Mouse (Mus musculus) liver, embryonic 13.5 days (tissue): ENCODE data around the gene Chit1. TPM values are rescaled to one million over a fixed set of nuclear protein-coding genes. Genes with fewer than 3 reads are reported as not detected.
A peak's percentile ranks its signal among the peaks of the same experiment; 100 is the strongest.

Experiments used
- ATAC-seq: fragments of 200-750 bp; cut with Nextera tagmentation; 2 replicates; pipeline ENCODE4 v1.8.0; 2017; ENCODE audit warnings: low read depth, mild to moderate bottlenecking, moderate number of reproducible peaks, moderate library complexity
- DNase-seq: peaks from one replicate; pipeline ENCODE4 v3.0.0; 2022
- H3K27ac ChIP-seq: fragments of 300-500 bp; sonication (generic); 2 replicates; pipeline ENCODE4 v1.5.1; 2015; ENCODE audit warnings: moderate library complexity, mild to moderate bottlenecking, inconsistent platforms
- H3K27me3 ChIP-seq: fragments of 300-500 bp; sonication (generic); 2 replicates; pipeline ENCODE4 v1.6.1; 2015; ENCODE audit warnings: mild to moderate bottlenecking, inconsistent platforms
- H3K36me3 ChIP-seq: fragments of 300-500 bp; sonication (generic); 2 replicates; pipeline ENCODE4 v1.6.1; 2015; ENCODE audit warnings: mild to moderate bottlenecking, inconsistent platforms
- H3K4me1 ChIP-seq: fragments of 300-500 bp; sonication (generic); replicated peaks from 2 replicates; pipeline ENCODE4 v1.6.1; 2015; ENCODE audit warnings: inconsistent platforms
- H3K4me2 ChIP-seq: fragments of 300-500 bp; sonication (generic); 2 replicates; pipeline ENCODE4 v1.6.1; 2015; ENCODE audit warnings: inconsistent platforms, mild to moderate bottlenecking, moderate library complexity
- H3K4me3 ChIP-seq: fragments of 300-500 bp; sonication (generic); replicated peaks from 2 replicates; pipeline ENCODE4 v1.5.1; 2015; ENCODE audit warnings: mild to moderate bottlenecking, inconsistent platforms
- H3K9ac ChIP-seq: fragments of 300-500 bp; sonication (generic); 2 replicates; pipeline ENCODE4 v1.6.1; 2015; ENCODE audit warnings: mild to moderate bottlenecking, inconsistent platforms
- H3K9me3 ChIP-seq: fragments of 300-500 bp; sonication (generic); replicated peaks from 2 replicates; pipeline ENCODE4 v1.6.1; 2016; ENCODE audit warnings: inconsistent platforms
- WGBS: fragments of 180-500 bp; shearing (Covaris S2); methylation state at CpG from one replicate; pipeline ENCODE4 v1.1.7; 2015; ENCODE audit not compliant: insufficient replicate concordance; 5-methylcytosine and 5-hydroxymethylcytosine counted together
- polyA plus RNA-seq: library from polyadenylated mRNA; unstranded; fragments of >200 nt; fragmentation: Nextera tagmentation; extraction: Ambion mirVana; gene quantifications from 2 replicates; pipeline ENCODE4 v1.2.1, GENCODE M21; 2015

The Chit1 gene
- polyA plus RNA-seq, 1 experiment from 2014 or later: 0.12 TPM

DNA sequence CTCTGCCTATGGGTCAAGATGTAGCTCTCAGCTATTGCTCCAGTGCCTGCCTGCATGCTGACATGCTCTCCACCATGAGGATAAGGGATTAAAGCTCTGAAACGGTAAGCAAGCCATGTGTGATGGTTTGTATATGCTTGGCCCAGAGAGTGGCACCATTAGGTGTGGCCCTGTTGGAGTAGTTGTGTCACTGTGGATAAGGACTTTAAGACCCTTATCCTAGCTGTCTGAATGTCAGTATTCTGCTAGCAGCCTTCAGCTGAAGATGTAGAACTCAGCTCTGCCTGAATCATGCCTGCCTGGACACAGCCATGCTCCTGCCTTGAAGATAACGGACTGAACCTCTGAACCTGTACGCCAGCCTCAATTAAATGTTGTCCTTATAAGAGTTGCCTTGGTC, 55.5 kb downstream of the Chit1 start:
- no peaks in the 10 kb centered on the region for H3K36me3 ChIP-seq
- H3K4me3 ChIP-seq: no peak overlapping the region
- 62% methylated on average over 3 of the region's 3 CpGs for WGBS
- H3K9me3 ChIP-seq: no peaks in the 10 kb centered on the region
- ATAC-seq (peak; percentile 60; the same call in 1 of the 2 replicates), DNase-seq (no peak)
- H3K27me3 ChIP-seq: no peaks in the 10 kb centered on the region
- no peak overlapping the region for H3K27ac ChIP-seq
- H3K4me2 ChIP-seq: no peak overlapping the region
- no peak overlapping the region for H3K9ac ChIP-seq
- H3K4me1 ChIP-seq: peaks cover 34% of the 10 kb centered on the region

DNA sequence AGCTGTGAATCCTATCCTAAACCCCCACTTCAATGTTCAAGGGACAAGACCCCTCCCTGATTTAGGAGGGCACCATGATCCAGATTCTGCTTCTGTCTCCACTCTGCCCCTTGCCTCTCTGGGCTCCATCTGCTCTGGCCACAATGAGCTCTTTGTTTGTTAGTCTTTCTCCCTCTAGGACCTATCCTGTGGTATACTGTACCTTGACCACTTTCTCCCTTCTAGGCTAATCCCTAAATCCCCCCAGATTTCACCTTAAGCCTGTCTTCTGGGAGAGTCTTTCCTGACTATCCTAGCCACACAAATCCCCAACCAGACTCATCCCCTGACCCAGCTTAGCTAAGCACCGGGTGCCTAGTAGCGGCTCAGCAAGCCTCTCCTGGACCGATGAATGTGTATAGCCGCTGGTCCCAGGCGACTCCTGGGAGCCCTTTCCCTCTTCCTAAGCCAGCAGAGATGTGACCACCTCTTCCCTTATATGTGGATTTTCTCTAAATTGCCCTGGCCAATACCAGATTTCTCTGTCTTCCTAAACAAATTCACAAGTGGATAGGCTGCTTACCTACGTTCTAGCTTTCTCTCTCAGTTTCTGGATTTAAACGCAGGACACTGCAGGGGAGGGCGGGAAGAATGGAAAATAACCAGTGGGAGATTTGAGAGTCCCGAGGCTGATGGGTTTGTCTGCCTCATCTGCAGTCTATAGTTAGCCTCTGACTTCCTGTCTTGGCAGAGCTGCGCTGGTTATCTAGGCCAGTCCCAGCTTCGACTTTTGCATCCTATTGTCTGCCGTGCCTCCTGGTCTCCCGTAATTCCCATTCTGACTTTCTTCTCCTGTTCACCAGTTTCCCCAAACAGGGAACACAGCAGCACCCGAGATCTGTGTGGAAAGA, 56.6 kb downstream of the Chit1 start:
- WGBS: 37% methylated on average over 14 of the region's 14 CpGs
- Histone ChIP-seq H3K9me3 (no peaks in the 10 kb centered on the region), H3K4me1 (peaks cover 34% of the 10 kb centered on the region), H3K36me3 (no peaks in the 10 kb centered on the region), H3K27me3 (no peaks in the 10 kb centered on the region), H3K27ac (no peak overlapping the region), H3K4me2 (no peak overlapping the region), H3K9ac (no peak overlapping the region), H3K4me3 (no peak overlapping the region)
- DNase-seq: no peak
- ATAC-seq: no peak

DNA sequence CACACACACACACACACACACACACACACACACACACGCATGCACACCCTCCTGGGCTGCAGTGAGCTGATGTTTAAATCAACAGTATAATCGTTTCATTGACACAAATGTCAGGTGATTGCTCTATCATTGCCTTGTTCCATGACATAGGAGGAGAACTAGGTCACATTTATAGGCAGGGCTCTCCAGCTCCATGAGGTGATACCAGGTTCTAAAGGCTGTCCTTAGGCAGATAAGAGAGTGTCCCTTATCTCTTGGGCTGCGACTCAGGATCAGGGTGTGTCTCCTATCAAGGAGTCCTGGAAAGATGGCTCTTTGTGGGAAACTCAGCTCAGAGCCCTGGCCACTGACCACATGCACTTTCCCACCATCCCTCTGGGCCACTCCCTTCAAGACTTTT, 57.5 kb downstream of the Chit1 start:
- DNase-seq (no peak), ATAC-seq (peak; percentile 65)
- 41% methylated on average over 3 of the region's 3 CpGs for WGBS

DNA sequence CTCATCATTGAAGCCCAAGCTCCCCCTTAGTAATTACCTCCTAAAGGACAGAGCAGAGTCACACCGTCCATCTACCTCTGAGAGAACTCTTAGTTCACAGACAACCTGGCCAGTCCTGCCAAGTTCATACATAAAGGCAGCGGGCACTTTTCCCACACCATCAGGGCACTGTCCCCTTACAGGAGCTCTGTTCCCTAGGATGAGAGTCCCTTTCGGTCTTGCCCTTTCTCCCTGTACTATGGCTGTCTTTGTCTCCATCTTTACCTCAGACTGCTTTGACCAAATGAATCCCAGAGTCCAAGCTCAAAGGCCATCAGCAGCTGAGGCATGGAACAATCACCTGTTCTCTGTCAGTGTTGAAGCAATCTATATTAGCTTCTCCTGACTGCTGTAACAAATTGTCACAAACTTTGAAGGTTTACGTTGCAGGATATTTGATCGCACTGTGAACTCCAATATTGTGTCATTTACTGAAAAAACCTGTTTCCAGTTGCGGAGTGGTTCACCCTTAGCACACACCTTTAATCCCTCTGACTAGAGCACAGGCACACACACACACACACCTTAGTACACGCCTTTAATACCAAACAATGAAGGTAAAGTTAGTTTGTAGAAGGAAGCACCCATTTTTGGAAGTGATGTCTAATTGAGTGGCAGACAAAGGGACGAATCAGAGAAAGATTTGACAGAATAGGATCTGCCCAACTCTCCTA, 58.1 kb downstream of the Chit1 start:
- no peak overlapping the region for H3K4me3 ChIP-seq
- H3K9ac ChIP-seq: no peak overlapping the region
- H3K4me1 ChIP-seq: peaks cover 33% of the 10 kb centered on the region
- H3K27ac ChIP-seq: no peak overlapping the region
- H3K4me2 ChIP-seq: no peak overlapping the region
- no peaks in the 10 kb centered on the region for H3K9me3 ChIP-seq
- DNase-seq (no peak), ATAC-seq (no peak)
- H3K27me3 ChIP-seq: no peaks in the 10 kb centered on the region
- H3K36me3 ChIP-seq: no peaks in the 10 kb centered on the region
- 73% methylated on average over 8 of the region's 8 CpGs for WGBS

More for the DNA sequence above, 57.5 kb downstream of the Chit1 start:
- Histone ChIP-seq H3K27me3 (no peaks in the 10 kb centered on the region), H3K4me1 (peaks cover 34% of the 10 kb centered on the region), H3K27ac (no peak overlapping the region), H3K9ac (no peak overlapping the region), H3K9me3 (no peaks in the 10 kb centered on the region), H3K36me3 (no peaks in the 10 kb centered on the region), H3K4me3 (no peak overlapping the region), H3K4me2 (no peak overlapping the region)

DNA sequence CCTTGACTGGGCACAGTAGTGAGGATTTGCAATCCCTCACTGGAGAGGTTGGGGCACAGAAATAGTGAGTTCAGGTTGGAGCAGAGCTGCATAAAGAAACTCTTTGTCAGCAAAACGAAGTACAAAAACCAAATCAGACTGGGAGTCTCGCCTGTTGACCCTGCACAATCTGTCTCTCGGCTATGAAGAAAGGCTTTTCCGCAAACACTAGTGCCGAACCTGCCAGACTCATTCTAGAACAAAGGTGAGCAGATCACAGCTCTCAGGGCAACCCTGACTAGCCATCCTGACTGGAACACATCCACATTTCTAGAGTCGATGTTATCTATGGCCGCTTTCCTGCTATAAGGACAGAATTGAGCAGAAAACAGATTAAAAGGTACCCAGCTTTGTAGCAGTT, 62.0 kb downstream of the Chit1 start:
- Histone ChIP-seq H3K36me3 (no peaks in the 10 kb centered on the region), H3K4me2 (no peak overlapping the region), H3K27me3 (no peaks in the 10 kb centered on the region), H3K27ac (no peak overlapping the region), H3K9me3 (no peaks in the 10 kb centered on the region), H3K9ac (no peak overlapping the region), H3K4me3 (no peak overlapping the region), H3K4me1 (peaks cover 9% of the 10 kb centered on the region)
- WGBS: 58% methylated on average over 7 of the region's 7 CpGs
- DNase-seq (no peak), ATAC-seq (no peak)

DNA sequence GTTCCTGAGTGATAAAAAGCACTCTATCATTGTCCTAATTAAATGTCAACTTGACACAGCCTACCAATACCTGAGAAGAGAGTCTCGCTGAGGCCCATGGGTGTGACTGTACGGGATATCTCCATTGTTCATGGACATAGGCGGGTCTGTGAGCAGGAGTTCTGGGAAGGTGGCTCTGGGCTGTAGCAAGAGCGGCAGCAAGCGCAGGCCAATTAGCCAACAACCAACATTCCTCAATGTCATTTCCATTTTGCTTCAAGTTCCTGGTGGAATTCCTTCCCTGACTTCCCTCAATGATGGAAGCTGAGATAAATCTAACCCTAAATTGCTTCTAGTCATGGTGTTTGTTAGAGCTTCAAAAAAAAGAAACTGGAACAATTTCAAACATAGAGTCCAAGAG, 66.9 kb downstream of the Chit1 start:
- DNase-seq: no peak
- H3K4me1 ChIP-seq: peaks cover 5% of the 10 kb centered on the region; the same call in 1 of the 2 replicates
- H3K4me2 ChIP-seq: no peak overlapping the region

DNA sequence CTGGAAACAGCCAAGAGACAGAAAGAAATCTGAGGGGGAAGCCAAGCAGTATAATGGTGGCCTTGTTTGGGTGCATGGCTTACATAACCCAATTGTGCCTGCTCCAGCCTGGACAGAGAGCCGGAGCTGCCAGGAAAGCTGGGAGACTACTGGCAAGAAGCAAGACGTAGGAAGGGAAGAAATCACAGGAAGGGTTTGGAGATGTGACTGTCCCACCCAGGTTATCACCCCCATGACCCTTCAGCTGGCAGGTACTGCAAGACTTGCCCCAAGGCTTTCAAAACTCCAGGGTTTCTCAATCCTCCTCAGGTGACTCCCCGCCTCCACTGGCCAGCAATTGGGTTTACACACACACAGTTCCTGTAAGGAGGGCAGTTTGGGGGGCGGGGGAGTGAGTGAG, 71.0 kb downstream of the Chit1 start, which contains the start of gene Chil1:
Gene Chil1 (plus strand): TSS at position 152 of the 400 bp plus-strand sequence.
- Histone ChIP-seq H3K9ac (no peak within 1 kb of the TSS), H3K4me1 (peaks cover 5% of the 10 kb centered on the region; the same call in 1 of the 2 replicates), H3K27me3 (peaks cover 9% of the 10 kb centered on the region; the same call in 1 of the 2 replicates), H3K4me3 (no peak within 1 kb of the TSS), H3K27ac (no peak within 1 kb of the TSS), H3K36me3 (no peaks in the 10 kb centered on the region), H3K9me3 (no peaks in the 10 kb centered on the region), H3K4me2 (no peak within 1 kb of the TSS)
- 54% methylated on average over 4 of the region's 4 CpGs for WGBS
- no peak for ATAC-seq
- DNase-seq: no peak

More for the DNA sequence above, 66.9 kb downstream of the Chit1 start:
- H3K36me3 ChIP-seq: no peaks in the 10 kb centered on the region
- no peak overlapping the region for H3K27ac ChIP-seq
- H3K4me3 ChIP-seq: no peak overlapping the region
- no peaks in the 10 kb centered on the region for H3K9me3 ChIP-seq
- no peak for ATAC-seq
- peaks cover 3% of the 10 kb centered on the region; the same call in 1 of the 2 replicates for H3K27me3 ChIP-seq
- no peak overlapping the region for H3K9ac ChIP-seq
- 71% methylated on average over 5 of the region's 5 CpGs for WGBS

DNA sequence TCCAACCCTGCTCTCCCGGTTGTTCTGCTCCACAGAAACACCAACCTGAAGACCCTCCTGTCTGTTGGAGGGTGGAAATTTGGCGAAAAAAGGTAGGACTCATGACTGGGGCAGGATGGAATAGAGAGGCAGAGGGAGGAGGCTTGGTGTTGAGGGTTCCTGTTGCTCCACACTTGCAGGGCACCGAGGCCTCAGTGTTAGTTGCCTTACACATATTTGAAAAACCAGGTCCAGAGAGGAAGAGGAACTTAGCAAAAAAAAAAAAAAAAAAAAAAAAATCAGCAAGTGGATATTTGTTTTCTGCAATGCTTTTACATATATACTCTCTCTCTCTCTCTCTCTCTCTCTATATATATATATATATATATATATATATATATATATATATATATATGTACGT, 73.0 kb downstream of the Chit1 start:
- peaks cover 5% of the 10 kb centered on the region; the same call in 1 of the 2 replicates for H3K4me1 ChIP-seq
- H3K27ac ChIP-seq: no peak overlapping the region
- H3K27me3 ChIP-seq: peaks cover 19% of the 10 kb centered on the region
- no peaks in the 10 kb centered on the region for H3K9me3 ChIP-seq
- H3K4me3 ChIP-seq: no peak overlapping the region
- DNase-seq (no peak), ATAC-seq (no peak)
- no peaks in the 10 kb centered on the region for H3K36me3 ChIP-seq
- no peak overlapping the region for H3K4me2 ChIP-seq
- WGBS: 45% methylated on average over 4 of the region's 4 CpGs
- no peak overlapping the region for H3K9ac ChIP-seq

DNA sequence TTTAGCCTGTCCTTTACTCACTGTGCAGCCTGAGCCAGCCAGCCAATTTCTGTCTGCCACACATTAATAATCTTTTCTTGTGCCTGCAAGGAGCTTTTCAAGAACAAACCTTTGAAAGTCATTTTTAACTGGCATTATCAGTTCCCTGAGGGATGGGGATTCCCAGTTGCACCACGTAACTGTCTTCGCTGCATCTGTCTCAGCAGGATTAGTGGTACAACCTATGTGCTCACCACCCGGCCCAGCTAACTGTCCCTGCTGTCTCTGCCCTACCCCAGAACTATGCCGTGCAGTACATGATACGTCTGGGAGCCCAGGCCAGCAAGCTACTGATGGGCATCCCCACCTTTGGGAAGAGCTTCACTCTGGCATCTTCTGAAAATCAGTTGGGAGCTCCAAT, 77.2 kb downstream of the Chit1 start:
- no peaks in the 10 kb centered on the region for H3K9me3 ChIP-seq
- ATAC-seq (no peak), DNase-seq (no peak)
- no peak overlapping the region for H3K4me3 ChIP-seq
- H3K4me1 ChIP-seq: peaks cover 10% of the 10 kb centered on the region; the same call in 1 of the 2 replicates
- WGBS: 62% methylated on average over 5 of the region's 5 CpGs
- H3K27me3 ChIP-seq: peaks cover 37% of the 10 kb centered on the region
- no peak overlapping the region for H3K27ac ChIP-seq
- no peak overlapping the region for H3K4me2 ChIP-seq
- no peak overlapping the region for H3K9ac ChIP-seq
- H3K36me3 ChIP-seq: no peaks in the 10 kb centered on the region

DNA sequence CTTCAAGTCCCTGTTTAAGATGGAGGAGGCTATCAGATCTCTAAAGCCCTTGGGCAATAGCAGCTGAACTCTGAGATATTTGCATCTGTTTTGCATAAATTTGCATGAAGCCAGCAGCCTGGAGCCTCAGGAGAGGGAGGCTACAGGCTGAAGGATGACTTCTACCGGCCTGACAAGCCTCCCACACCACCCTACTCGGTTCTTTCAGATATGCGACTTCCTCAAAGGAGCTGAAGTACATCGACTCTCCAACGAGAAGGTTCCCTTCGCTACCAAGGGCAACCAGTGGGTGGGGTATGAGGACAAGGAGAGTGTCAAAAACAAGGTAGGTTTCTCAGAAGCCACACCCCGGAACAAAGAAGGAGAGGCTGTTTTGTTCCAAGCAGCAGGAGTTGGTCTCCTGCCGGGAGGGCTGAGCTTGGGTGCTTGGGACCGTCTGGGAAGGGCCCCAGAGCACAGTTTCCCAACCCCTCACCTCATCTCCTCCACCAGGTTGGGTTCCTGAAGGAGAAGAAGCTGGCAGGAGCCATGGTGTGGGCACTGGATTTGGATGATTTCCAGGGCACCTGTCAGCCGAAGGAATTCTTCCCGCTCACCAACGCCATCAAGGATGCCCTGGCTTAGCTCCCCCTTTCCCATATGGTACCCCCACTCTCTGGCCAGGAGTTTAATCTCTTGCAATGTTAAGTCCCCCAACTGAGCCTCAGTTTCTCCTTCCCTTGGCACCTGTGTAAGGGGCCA, 78.1 kb downstream of the Chit1 start:
- ATAC-seq: no peak

DNA sequence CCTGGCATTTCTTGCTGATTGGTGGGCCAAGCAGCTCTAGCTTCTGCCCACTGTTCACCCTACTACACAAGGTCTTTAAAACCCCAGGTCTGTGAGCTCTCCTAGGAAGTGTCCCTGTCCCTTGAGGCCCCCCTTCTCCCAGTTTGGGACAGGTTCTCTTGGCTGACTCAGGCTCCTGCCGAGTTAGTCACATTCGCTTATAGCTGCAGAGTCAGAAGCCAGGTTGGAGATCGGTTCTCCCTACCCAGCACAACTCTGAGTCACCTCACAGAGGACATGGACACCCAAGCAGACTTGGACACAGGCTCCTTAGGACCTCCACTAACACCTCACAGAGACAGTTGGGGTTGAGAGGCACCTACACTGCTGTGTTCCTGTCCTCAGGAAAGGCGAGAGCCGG, 80.2 kb downstream of the Chit1 start:
- no peak for ATAC-seq
- DNase-seq: no peak
- Histone ChIP-seq H3K27me3 (peaks cover 39% of the 10 kb centered on the region), H3K9ac (no peak overlapping the region), H3K4me1 (peaks cover 24% of the 10 kb centered on the region), H3K4me2 (no peak overlapping the region), H3K36me3 (no peaks in the 10 kb centered on the region), H3K27ac (no peak overlapping the region), H3K4me3 (no peak overlapping the region), H3K9me3 (no peaks in the 10 kb centered on the region)
- 71% methylated on average over 5 of the region's 5 CpGs for WGBS

More for the DNA sequence above, 78.1 kb downstream of the Chit1 start:
- H3K9ac ChIP-seq: no peak overlapping the region
- no peak overlapping the region for H3K27ac ChIP-seq
- no peak overlapping the region for H3K4me3 ChIP-seq
- H3K4me1 ChIP-seq: peaks cover 10% of the 10 kb centered on the region; the same call in 1 of the 2 replicates
- no peaks in the 10 kb centered on the region for H3K36me3 ChIP-seq
- no peaks in the 10 kb centered on the region for H3K9me3 ChIP-seq
- 18% methylated on average over 12 of the region's 12 CpGs for WGBS
- H3K4me2 ChIP-seq: no peak overlapping the region
- peak; percentile 18 for DNase-seq
- peaks cover 39% of the 10 kb centered on the region for H3K27me3 ChIP-seq
